Mouse (Mus musculus): ENCODE measurements around the gene Bbs4.

Bbs4 gene

GRCm38 (mm10) chr9:59291688-59292492 lies 61.4 kb downstream of the Bbs4 start:
- no peak for DNase-seq (ENCODE audit: extremely low spot score, low spot score)

- DNase-seq (ENCODE audit: extremely low spot score, low spot score) = peak; percentile 98
These were observed 62.2 kb downstream of the Bbs4 start, which contains the start of gene Adpgk for GRCm38 (mm10) chr9:59290957-59291687. Adpgk (plus strand) TSS chr9:59291558.

GRCm38 (mm10) chr9:59289529-59290115 lies 63.7 kb downstream of the Bbs4 start:
- DNase-seq (ENCODE audit: extremely low spot score, low spot score) = peak; percentile 42

DNA sequence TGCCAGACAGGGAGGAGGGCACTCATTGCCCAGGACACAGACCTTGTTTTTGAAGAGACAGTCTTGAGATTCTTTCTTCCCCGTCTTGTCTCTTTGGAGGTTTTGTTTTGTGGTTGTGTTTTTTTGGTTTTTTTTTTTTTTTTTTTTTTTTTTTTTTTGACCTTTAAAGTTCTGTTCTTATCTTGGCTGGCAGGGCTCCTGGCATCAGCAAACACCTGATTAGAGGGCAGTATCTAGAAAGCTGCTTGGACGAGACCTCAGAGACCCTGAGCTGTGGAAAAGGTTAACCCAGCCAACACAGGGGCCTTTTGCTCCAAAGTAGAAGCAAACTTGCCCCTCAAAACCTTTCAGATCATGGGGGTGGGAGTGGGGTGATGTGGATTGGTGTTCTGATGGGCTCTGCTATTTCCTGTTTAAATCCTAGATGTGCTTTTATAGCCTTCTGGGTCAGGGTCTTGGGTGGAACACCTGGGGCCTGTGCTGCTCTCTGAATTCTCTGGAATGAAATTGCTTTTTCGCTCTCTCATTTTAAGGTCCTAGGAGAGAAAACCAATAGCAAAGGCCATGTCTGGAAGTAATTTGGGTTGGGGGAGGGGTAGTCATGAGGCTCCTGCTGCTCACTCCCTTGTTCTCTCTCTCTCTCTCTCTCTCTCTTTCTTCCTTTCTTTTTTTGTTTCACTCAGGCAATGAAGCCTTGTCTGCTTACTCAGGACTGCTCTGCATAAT lies 64.5 kb downstream of the Bbs4 start:
- peak; percentile 60 for DNase-seq (ENCODE audit: extremely low spot score, low spot score)

- no peak for DNase-seq (ENCODE audit: extremely low spot score, low spot score)
These were observed 65.2 kb downstream of the Bbs4 start for GRCm38 (mm10) chr9:59288058-59288457.

- no peak for DNase-seq (ENCODE audit: extremely low spot score, low spot score)
These were observed 67.7 kb downstream of the Bbs4 start for GRCm38 (mm10) chr9:59285614-59286013.

DNA sequence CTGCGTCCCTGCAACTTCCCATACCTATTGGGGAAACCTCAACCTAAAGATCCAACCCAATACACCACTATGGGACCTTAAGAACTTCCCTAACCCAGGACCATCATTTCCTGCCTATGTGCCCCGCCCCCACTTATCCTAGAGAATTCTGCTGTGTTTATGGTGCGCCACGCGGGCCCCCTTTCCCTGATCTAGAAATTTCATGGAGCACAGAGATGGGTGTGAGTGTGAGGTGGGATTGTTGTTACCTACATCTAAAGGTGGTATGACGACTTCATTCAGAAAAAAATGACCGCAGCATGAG lies 70.7 kb downstream of the Bbs4 start:
- no peak for DNase-seq (ENCODE audit: extremely low spot score, low spot score)

- DNase-seq (ENCODE audit: extremely low spot score, low spot score) = peak; percentile 87
These were observed 71.2 kb downstream of the Bbs4 start for GRCm38 (mm10) chr9:59281871-59282682.

GRCm38 (mm10) chr9:59280888-59281287 lies 72.4 kb downstream of the Bbs4 start:
- DNase-seq (ENCODE audit: extremely low spot score, low spot score) = no peak

DNA sequence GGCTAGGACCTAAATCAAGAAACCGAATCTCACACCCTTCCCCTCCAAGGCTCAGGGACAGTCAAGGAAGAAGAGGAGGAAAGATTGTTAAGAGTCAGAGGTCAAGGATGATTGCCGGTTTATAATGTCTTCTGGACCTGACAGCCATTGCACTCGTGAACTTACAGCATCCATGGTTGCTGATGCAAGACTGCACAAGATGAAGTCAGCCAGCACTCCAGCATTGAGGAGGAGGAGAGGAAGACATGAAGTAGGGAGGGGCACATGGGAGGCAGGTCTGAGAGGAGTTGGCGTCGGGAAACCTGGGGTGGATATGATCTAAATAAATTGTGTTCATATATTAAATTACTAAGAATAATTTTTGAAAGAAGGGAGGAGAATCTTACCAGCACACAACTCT lies 74.6 kb downstream of the Bbs4 start:
- DNase-seq (ENCODE audit: extremely low spot score, low spot score) = no peak

DNA sequence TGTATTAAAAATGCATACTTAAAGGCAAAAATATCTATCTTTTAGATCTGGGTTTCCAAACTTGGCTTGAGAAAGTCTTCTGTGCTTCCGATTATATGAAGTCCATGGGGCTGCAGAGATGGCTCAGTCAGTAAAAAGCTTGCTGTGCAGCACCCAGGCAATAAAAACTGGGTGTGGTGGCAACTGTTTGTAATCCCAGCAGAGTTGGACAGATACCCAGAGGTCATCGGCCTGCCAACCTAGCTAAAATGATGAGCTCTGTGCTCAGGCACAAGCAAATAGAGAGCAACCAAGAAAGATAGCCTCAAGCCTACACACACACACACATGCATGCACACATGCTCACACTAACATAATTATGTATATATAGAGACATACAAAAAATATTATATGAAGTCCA lies 75.1 kb downstream of the Bbs4 start:
- no peak for DNase-seq (ENCODE audit: extremely low spot score, low spot score)

DNA sequence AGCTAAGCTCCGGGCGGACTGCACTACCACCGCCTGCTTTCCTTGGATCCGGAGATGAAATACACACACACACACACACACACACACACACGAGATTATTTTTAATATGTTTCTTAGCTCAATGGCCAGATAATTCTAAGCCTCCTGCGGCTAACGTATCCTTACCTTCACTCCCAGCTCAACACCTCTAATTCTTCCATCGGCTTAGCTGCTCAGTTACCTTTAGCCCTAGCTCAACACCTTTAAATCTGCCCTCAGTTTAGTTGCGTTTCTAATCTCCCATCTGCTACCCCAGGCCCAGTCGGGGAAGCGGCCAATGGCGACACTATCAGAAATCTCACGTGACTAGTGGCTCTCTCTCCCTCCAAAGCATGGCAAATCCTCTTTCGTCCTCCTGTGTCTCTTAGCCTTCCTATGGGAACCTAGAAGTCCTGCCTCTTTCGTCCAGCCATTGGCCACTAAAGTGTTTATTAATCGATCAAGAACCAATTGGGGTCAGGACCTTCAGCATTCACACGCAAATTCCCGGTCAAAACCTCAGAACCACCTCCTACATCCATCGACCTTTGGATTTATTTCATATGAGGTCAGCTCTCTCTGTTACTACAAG lies 78.4 kb downstream of the Bbs4 start:
- no peak for DNase-seq (ENCODE audit: extremely low spot score, low spot score)

GRCm38 (mm10) chr9:59273199-59273598 lies 80.1 kb downstream of the Bbs4 start:
- DNase-seq (ENCODE audit: extremely low spot score, low spot score) = no peak

All from neural tube, embryonic 10.5 days (tissue).